Mouse (Mus musculus): ENCODE measurements at regions not wholly inside any gene's neighbourhood (a gene's known extent, or its start where the extent isn't known, plus 50 kb on each side); places are given as distances from the start of the nearest gene placed in this dataset. TPM values are rescaled to one million over a fixed set of nuclear protein-coding genes. Genes with fewer than 3 reads are reported as not detected.
"Not testable (repeated sequence)": the region's sequence is repeated elsewhere in the genome, so short reads cannot be mapped to it uniquely, and the experiment has no call there.

DNA sequence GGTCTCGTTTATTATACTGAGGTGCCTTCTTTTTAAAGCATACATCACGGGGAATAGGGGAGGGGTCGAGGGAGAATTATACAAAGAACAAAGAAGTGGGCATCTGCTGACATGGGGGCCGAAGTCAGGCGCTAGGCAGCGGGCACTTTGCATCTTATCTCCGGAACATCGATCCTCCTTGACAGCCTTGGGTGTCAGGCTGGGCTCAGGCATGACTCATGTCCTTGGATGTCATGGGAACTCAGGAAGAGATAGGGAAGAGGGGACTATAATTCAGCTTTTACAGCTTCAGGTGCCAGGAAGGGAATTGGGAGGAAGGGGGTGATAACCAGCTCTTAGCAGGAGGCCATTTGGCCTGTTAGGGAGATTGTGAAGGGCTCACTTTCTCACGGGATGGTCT, 88.3 kb upstream of the Pou1f1 start:
- not testable (repeated sequence) for H3K4me3 ChIP-seq (replicated peaks); H3K9ac ChIP-seq (replicated peaks); H3K4me1 ChIP-seq (replicated peaks); H3K4me2 ChIP-seq (replicated peaks); ATAC-seq; H3K27me3 ChIP-seq; H3K27ac ChIP-seq; H3K9me3 ChIP-seq; H3K36me3 ChIP-seq
- 95% methylated on average over 9 of the region's 9 CpGs for WGBS

DNA sequence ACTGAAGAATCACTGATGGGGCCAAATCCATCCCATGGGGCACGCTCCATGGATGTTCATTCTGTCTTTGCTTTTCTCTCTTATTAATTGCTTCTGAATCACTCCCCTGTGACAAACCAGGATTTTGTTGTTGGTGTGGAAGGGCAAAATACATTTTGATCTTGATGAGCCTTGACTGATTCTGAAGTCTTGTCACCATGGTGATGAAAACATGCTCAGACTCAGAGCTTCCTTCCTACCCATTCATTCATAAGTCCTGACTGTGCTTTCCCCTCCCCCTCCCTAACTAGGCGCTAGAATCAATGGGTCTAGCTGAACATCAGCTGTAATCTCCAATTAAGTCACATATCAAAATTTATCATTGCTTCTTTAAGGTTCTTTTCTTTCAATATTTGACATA, 84.2 kb upstream of the Pou1f1 start:
- H3K4me1 ChIP-seq (replicated peaks), result peaks cover 4% of the 10 kb centered on the region
- no peak overlapping the region for H3K4me3 ChIP-seq (replicated peaks)
- H3K27me3 ChIP-seq, result no peaks in the 10 kb centered on the region
- no peak overlapping the region for H3K27ac ChIP-seq
- 44% methylated on average over 2 of the region's 2 CpGs for WGBS
- no peak overlapping the region for H3K4me2 ChIP-seq (replicated peaks)
- 0 out of 2 replicates have a peak, but pooled peaks have one; percentile 34 for ATAC-seq
- H3K36me3 ChIP-seq, result no peaks in the 10 kb centered on the region
- H3K9me3 ChIP-seq, result no peaks in the 10 kb centered on the region
- H3K9ac ChIP-seq (replicated peaks), result no peak overlapping the region

DNA sequence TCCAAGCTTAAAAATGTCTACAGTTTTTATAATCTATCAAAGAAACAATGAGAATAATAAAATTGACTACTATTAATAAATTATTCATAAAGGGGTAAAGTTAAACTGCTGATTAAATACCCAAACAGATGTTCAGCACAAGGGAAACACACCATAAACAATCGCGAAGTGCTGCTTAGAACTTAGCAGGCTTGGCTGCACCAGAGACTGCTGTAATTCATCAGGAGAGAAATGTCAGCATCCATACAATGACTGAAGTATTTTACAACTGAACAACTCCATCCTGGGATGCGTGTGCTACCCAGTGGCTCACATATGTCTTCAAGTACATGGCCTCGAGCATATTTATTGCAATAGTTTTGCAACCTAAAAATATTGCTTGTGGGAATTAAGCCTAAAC, 78.4 kb upstream of the Pou1f1 start:
- no peak overlapping the region for H3K27ac ChIP-seq
- no peak overlapping the region for H3K9ac ChIP-seq (replicated peaks)
- 81% methylated on average over 4 of the region's 4 CpGs for WGBS
- no peak for ATAC-seq
- H3K9me3 ChIP-seq, result no peaks in the 10 kb centered on the region
- H3K4me2 ChIP-seq (replicated peaks), result no peak overlapping the region
- H3K36me3 ChIP-seq, result no peaks in the 10 kb centered on the region
- H3K4me3 ChIP-seq (replicated peaks), result no peak overlapping the region
- no peaks in the 10 kb centered on the region for H3K27me3 ChIP-seq
- no peaks in the 10 kb centered on the region for H3K4me1 ChIP-seq (replicated peaks)

GRCm38 (mm10) chr16:65448810-65449209, 71.5 kb upstream of the Pou1f1 start:
- H3K9me3 ChIP-seq, result no peaks in the 10 kb centered on the region

GRCm38 (mm10) chr16:65450706-65451105, 69.6 kb upstream of the Pou1f1 start:
- Histone ChIP-seq H3K4me1 (replicated peaks) (no peaks in the 10 kb centered on the region), H3K9me3 (no peaks in the 10 kb centered on the region), H3K27me3 (no peaks in the 10 kb centered on the region), H3K27ac (no peak overlapping the region), H3K4me2 (replicated peaks) (no peak overlapping the region), H3K9ac (replicated peaks) (no peak overlapping the region), H3K4me3 (replicated peaks) (no peak overlapping the region), H3K36me3 (no peaks in the 10 kb centered on the region)
- ATAC-seq, result no peak
- WGBS, result 83% methylated on average over 5 of the region's 5 CpGs

More at GRCm38 (mm10) chr16:65448810-65449209, 71.5 kb upstream of the Pou1f1 start:
- Histone ChIP-seq H3K27ac (no peak overlapping the region), H3K4me2 (replicated peaks) (no peak overlapping the region), H3K4me3 (replicated peaks) (no peak overlapping the region), H3K4me1 (replicated peaks) (no peaks in the 10 kb centered on the region), H3K36me3 (no peaks in the 10 kb centered on the region), H3K9ac (replicated peaks) (no peak overlapping the region), H3K27me3 (no peaks in the 10 kb centered on the region)
- no peak for ATAC-seq
- 78% methylated on average over 3 of the region's 3 CpGs for WGBS

GRCm38 (mm10) chr16:65451885-65452284, 68.4 kb upstream of the Pou1f1 start:
- Histone ChIP-seq H3K4me1 (replicated peaks) (no peaks in the 10 kb centered on the region), H3K9ac (replicated peaks) (no peak overlapping the region), H3K4me3 (replicated peaks) (no peak overlapping the region), H3K27me3 (no peaks in the 10 kb centered on the region), H3K9me3 (no peaks in the 10 kb centered on the region), H3K4me2 (replicated peaks) (no peak overlapping the region), H3K27ac (no peak overlapping the region), H3K36me3 (no peaks in the 10 kb centered on the region)
- 89% methylated on average over 3 of the region's 3 CpGs for WGBS
- no peak for ATAC-seq

DNA sequence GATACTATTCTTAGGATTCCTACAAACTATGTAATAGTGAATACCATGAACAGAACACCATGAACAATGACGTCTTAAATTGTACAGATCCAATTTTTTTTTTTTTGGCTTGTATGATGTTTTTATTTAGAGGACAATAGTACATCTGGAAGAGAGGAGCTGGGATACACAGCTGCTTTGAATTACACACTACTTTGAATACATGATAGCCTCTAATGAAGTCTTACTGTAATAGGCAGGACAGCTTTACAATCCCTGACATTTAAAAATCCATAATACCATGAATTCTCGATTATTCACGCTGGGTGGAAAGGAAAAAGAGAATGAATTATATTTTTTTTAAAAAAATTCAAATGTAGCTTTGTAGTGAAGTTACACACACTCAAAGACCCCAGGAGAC, 63.4 kb upstream of the Pou1f1 start:
- H3K4me1 ChIP-seq (replicated peaks); H3K27me3 ChIP-seq; H3K36me3 ChIP-seq; H3K4me2 ChIP-seq (replicated peaks); H3K9me3 ChIP-seq; H3K9ac ChIP-seq (replicated peaks); H3K27ac ChIP-seq; H3K4me3 ChIP-seq (replicated peaks): not testable (repeated sequence)
- ATAC-seq, result 0 out of 2 replicates have a peak, but pooled peaks have one; percentile 48
- WGBS, result 49% methylated on average over 1 of the region's 3 CpGs

DNA sequence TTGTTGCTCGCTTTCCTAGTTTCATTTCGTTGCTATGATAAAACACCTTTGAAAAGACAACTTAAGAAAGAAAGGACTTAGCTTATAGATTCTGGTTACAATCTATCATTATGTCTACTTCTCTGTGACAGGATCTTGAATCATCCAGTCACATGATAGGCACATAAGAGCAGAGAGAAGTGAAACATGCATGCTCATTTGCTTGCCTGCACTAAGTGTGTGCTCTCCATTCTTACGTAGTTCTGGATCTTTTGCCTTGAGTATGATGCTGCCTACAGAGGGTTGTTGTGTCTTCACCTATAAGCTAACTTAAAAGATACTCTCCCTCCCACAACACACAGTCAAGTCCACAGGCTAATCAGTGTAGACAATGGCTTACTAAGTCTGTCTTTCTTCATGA, 62.1 kb upstream of the Pou1f1 start:
- H3K4me3 ChIP-seq (replicated peaks), result no peak overlapping the region
- no peak overlapping the region for H3K27ac ChIP-seq
- WGBS, result 95% methylated on average over 3 of the region's 3 CpGs
- no peaks in the 10 kb centered on the region for H3K36me3 ChIP-seq
- no peaks in the 10 kb centered on the region for H3K9me3 ChIP-seq
- no peak overlapping the region for H3K9ac ChIP-seq (replicated peaks)
- no peak overlapping the region for H3K4me2 ChIP-seq (replicated peaks)
- ATAC-seq, result no peak
- H3K27me3 ChIP-seq, result no peaks in the 10 kb centered on the region
- H3K4me1 ChIP-seq (replicated peaks), result no peaks in the 10 kb centered on the region

GRCm38 (mm10) chr16:65469681-65470080, 50.6 kb upstream of the Pou1f1 start:
- WGBS, result 86% methylated on average over 4 of the region's 4 CpGs
- Histone ChIP-seq H3K9ac (replicated peaks) (no peak overlapping the region), H3K4me2 (replicated peaks) (no peak overlapping the region), H3K9me3 (no peaks in the 10 kb centered on the region), H3K27ac (no peak overlapping the region), H3K4me3 (replicated peaks) (no peak overlapping the region), H3K27me3 (no peaks in the 10 kb centered on the region), H3K36me3 (no peaks in the 10 kb centered on the region), H3K4me1 (replicated peaks) (no peaks in the 10 kb centered on the region)
- ATAC-seq, result no peak

Small RNAs in the stretch of these regions (microRNA-seq; reads per million reads assigned to microRNA genes)
- not detected for gene Gm23659

Measured in midbrain, embryonic 13.5 days (tissue).